Mouse (Mus musculus) CH12.LX (cell line): ENCODE measurements around the gene Spata13. TPM values are rescaled to one million over a fixed set of nuclear protein-coding genes. Genes with fewer than 3 reads are reported as not detected.

Experiments used
- DNase-seq: peaks from one replicate; pipeline ENCODE4 v3.0.0-alpha.2; 2013; ENCODE audit errors: extremely low read depth
- H3K27ac ChIP-seq: 2 replicates; pipeline ENCODE4 v1.5.1; 2012; ENCODE audit warnings: low read depth, mild to moderate bottlenecking, control low read depth, moderate library complexity; ENCODE audit not compliant: insufficient read depth
- H3K27me3 ChIP-seq: replicated peaks from 2 replicates; pipeline ENCODE3; 2012; ENCODE audit warnings: inconsistent platforms
- H3K36me3 ChIP-seq, 2 experiments: replicated peaks in 1 of 2; 2 replicates each; pipeline versions ENCODE3 to v1.6.1; 2012; ENCODE audit warnings: inconsistent platforms in 1 of 2, low read length in 1 of 2, mild to moderate bottlenecking in 1 of 2, mixed read lengths in 1 of 2, moderate library complexity in 1 of 2; ENCODE audit not compliant: control insufficient read depth in 1 of 2, insufficient read depth in 1 of 2
- H3K4me1 ChIP-seq, 2 experiments: 2 replicates each; pipeline ENCODE4 v1.6.1; 2012; ENCODE audit warnings: inconsistent platforms in 1 of 2, moderate library complexity in 1 of 2; ENCODE audit not compliant: insufficient read depth in 2 of 2, control insufficient read depth in 1 of 2
- H3K4me2 ChIP-seq: 2 replicates; pipeline ENCODE4 v1.6.1; 2012; ENCODE audit warnings: low read depth, mild to moderate bottlenecking, control low read depth; ENCODE audit not compliant: poor library complexity, insufficient read depth, severe bottlenecking
- H3K4me3 ChIP-seq, 3 experiments: fragments of 150-350 bp in 1 of 3; sonication (generic) in 1 of 3; replicated peaks in 1 of 3; 2 replicates each; pipeline versions ENCODE3 to v1.5.1; 2011 to 2012; ENCODE audit warnings: low read depth in 2 of 3, low read length in 2 of 3, mild to moderate bottlenecking in 2 of 3, moderate library complexity in 2 of 3, control low read depth in 1 of 3, improper control_type of control experiment in 1 of 3, inconsistent platforms in 1 of 3, mixed read lengths in 1 of 3; ENCODE audit not compliant: poor library complexity in 1 of 3
- H3K79me2 ChIP-seq: replicated peaks from 2 replicates; pipeline ENCODE4 v1.6.1; 2012; ENCODE audit warnings: mild to moderate bottlenecking, moderate library complexity; ENCODE audit not compliant: control insufficient read depth, poor library complexity, insufficient read depth, severe bottlenecking; ENCODE audit errors: extremely low read depth
- H3K9ac ChIP-seq: 2 replicates; pipeline ENCODE4 v1.6.1; 2012; ENCODE audit warnings: low read depth, mild to moderate bottlenecking, control low read depth, moderate library complexity; ENCODE audit not compliant: insufficient read depth
- H3K9me3 ChIP-seq: replicated peaks from 2 replicates; pipeline ENCODE3; 2012; ENCODE audit warnings: low read length, inconsistent platforms, mixed read lengths
- CHD1 ChIP-seq: IDR thresholded peaks from 2 replicates; pipeline ENCODE4 v1.6.1; 2012; ENCODE audit warnings: low read depth, low read length, improper control_type of control experiment, inconsistent platforms
- CTCF ChIP-seq, 2 experiments: IDR thresholded peaks in 1 of 2; conservative IDR thresholded peaks in 1 of 2; 2 replicates each; pipeline ENCODE4 v1.5.1; 2011 to 2012; ENCODE audit warnings: low read depth in 2 of 2, low read length in 2 of 2, improper control_type of control experiment in 1 of 2, inconsistent platforms in 1 of 2, mild to moderate bottlenecking in 1 of 2, moderate library complexity in 1 of 2
- E2F4 ChIP-seq: IDR thresholded peaks from 2 replicates; pipeline ENCODE4 v1.6.1; 2011; ENCODE audit warnings: low read depth, low read length, improper control_type of control experiment; ENCODE audit not compliant: insufficient replicate concordance
- ELF1 ChIP-seq: IDR thresholded peaks from 2 replicates; pipeline ENCODE4 v1.6.1; 2014; ENCODE audit warnings: low read depth, mild to moderate bottlenecking, inconsistent platforms, low read length, improper control_type of control experiment
- EP300 ChIP-seq: IDR thresholded peaks from 2 replicates; pipeline ENCODE4 v1.6.1; 2011; ENCODE audit warnings: low read length, improper control_type of control experiment
- ETS1 ChIP-seq: conservative IDR thresholded peaks from 2 replicates; pipeline ENCODE4 v1.6.1; 2012; ENCODE audit warnings: low read depth, mild to moderate bottlenecking, inconsistent platforms, low read length, improper control_type of control experiment, moderate library complexity
- GABPA ChIP-seq: IDR thresholded peaks from 2 replicates; pipeline ENCODE4 v1.6.1; 2012; ENCODE audit warnings: low read depth, low read length, improper control_type of control experiment, inconsistent platforms; ENCODE audit not compliant: insufficient replicate concordance
- HCFC1 ChIP-seq: IDR thresholded peaks from 2 replicates; pipeline ENCODE4 v1.6.1; 2012; ENCODE audit warnings: low read depth, mild to moderate bottlenecking, inconsistent platforms, low read length, improper control_type of control experiment
- IRF4 ChIP-seq: IDR thresholded peaks from 2 replicates; pipeline ENCODE4 v1.6.1; 2014; ENCODE audit warnings: low read depth, mild to moderate bottlenecking, inconsistent platforms, low read length, improper control_type of control experiment
- JUND ChIP-seq: conservative IDR thresholded peaks from 2 replicates; pipeline ENCODE4 v1.6.1; 2011; ENCODE audit warnings: low read depth, low read length, improper control_type of control experiment
- KAT2A ChIP-seq: IDR thresholded peaks from 2 replicates; pipeline ENCODE4 v1.6.1; 2012; ENCODE audit warnings: low read length, improper control_type of control experiment, inconsistent platforms; ENCODE audit not compliant: insufficient replicate concordance
- MAFK ChIP-seq: IDR thresholded peaks from 2 replicates; pipeline ENCODE4 v1.6.1; 2011; ENCODE audit warnings: low read length, improper control_type of control experiment; ENCODE audit not compliant: insufficient replicate concordance
- MAX ChIP-seq: IDR thresholded peaks from 2 replicates; pipeline ENCODE4 v1.6.1; 2011; ENCODE audit warnings: low read length, improper control_type of control experiment
- MXI1 ChIP-seq: IDR thresholded peaks from 2 replicates; pipeline ENCODE4 v1.6.1; 2011; ENCODE audit warnings: mild to moderate bottlenecking, low read depth, low read length, improper control_type of control experiment
- MYC ChIP-seq: IDR thresholded peaks from 2 replicates; pipeline ENCODE4 v1.6.1; 2011; ENCODE audit warnings: low read depth, mild to moderate bottlenecking, improper control_type of control experiment, low read length
- NRF1 ChIP-seq: IDR thresholded peaks from 2 replicates; pipeline ENCODE4 v1.6.1; 2014; ENCODE audit warnings: low read depth, mild to moderate bottlenecking, inconsistent platforms, low read length, improper control_type of control experiment, moderate library complexity
- PAX5 ChIP-seq: IDR thresholded peaks from 2 replicates; pipeline ENCODE4 v1.6.1; 2012; ENCODE audit warnings: low read length, inconsistent platforms, mixed read lengths
- POLR2AphosphoS2 ChIP-seq: IDR thresholded peaks from 2 replicates; pipeline ENCODE4 v1.6.1; 2011; ENCODE audit warnings: low read depth, low read length, improper control_type of control experiment
- RAD21 ChIP-seq: IDR thresholded peaks from 2 replicates; pipeline ENCODE4 v1.6.1; 2011; ENCODE audit warnings: low read depth, mild to moderate bottlenecking, low read length, improper control_type of control experiment, moderate library complexity
- RCOR1 ChIP-seq: conservative IDR thresholded peaks from 2 replicates; pipeline ENCODE4 v1.6.1; 2012; ENCODE audit warnings: low read depth, mild to moderate bottlenecking, inconsistent platforms, low read length, improper control_type of control experiment
- SIN3A ChIP-seq: IDR thresholded peaks from 2 replicates; pipeline ENCODE4 v1.6.1; 2012; ENCODE audit warnings: low read length, improper control_type of control experiment, inconsistent platforms
- SMC3 ChIP-seq: IDR thresholded peaks from 2 replicates; pipeline ENCODE4 v1.6.1; 2011; ENCODE audit warnings: low read depth, low read length, improper control_type of control experiment
- TCF12 ChIP-seq: IDR thresholded peaks from 2 replicates; pipeline ENCODE4 v1.6.1; 2014; ENCODE audit warnings: low read depth, mild to moderate bottlenecking, inconsistent platforms, low read length, improper control_type of control experiment
- UBTF ChIP-seq: IDR thresholded peaks from 2 replicates; pipeline ENCODE4 v1.6.1; 2012; ENCODE audit warnings: low read depth, mild to moderate bottlenecking, inconsistent platforms, low read length, improper control_type of control experiment, moderate library complexity
- USF1 ChIP-seq: IDR thresholded peaks from 2 replicates; pipeline ENCODE4 v1.6.1; 2014; ENCODE audit warnings: low read depth, mild to moderate bottlenecking, inconsistent platforms, low read length, improper control_type of control experiment
- USF2 ChIP-seq: conservative IDR thresholded peaks from 2 replicates; pipeline ENCODE4 v1.6.1; 2011; ENCODE audit warnings: low read depth, low read length, improper control_type of control experiment
- ZMIZ1 ChIP-seq: IDR thresholded peaks from 2 replicates; pipeline ENCODE4 v1.6.1; 2012; ENCODE audit warnings: low read depth, mild to moderate bottlenecking, inconsistent platforms, low read length, improper control_type of control experiment
- ZNF384 ChIP-seq: IDR thresholded peaks from 2 replicates; pipeline ENCODE4 v1.6.1; 2012; ENCODE audit warnings: low read depth, low read length, improper control_type of control experiment, inconsistent platforms
- dilution Hi-C: fragments of 300-500 bp; cut with MboI; formaldehyde crosslinking; loops from 2 replicates; pipeline ENCODE4 v1.14.3; 2020; ENCODE audit warnings: low sequenced_read_pairs; ENCODE audit not compliant: extremely low pct_unique_long_range_greater_than_20kb, extremely low pct_ligation_motif_present
- in situ Hi-C: fragments of 300-500 bp; cut with MboI; formaldehyde crosslinking; loops from 3 replicates; pipeline ENCODE4 v1.14.3; 2019; ENCODE audit warnings: low sequenced_read_pairs, low pct_ligation_motif_present, low pct_unique_long_range_greater_than_20kb, mixed read lengths
- polyA plus RNA-seq: library from polyadenylated mRNA; unstranded; fragments of >175 nt; gene quantifications from 2 replicates; pipeline ENCODE4 v1.2.1, GENCODE M21; 2012; ENCODE audit warnings: low read depth; ENCODE audit not compliant: insufficient read length
- total RNA-seq, 2 experiments: library from RNA; depleted of rRNA; stranded (reverse); fragments of 300-350 nt in 1 of 2; fragments of >200 nt in 1 of 2; gene quantifications; 2 replicates each; pipeline ENCODE4 v1.2.3; 2012 to 2014

Gene Spata13
- total and polyA plus RNA-seq, 3 experiments, result 11.6 to 15.9 (median 13.6) TPM

DNA sequence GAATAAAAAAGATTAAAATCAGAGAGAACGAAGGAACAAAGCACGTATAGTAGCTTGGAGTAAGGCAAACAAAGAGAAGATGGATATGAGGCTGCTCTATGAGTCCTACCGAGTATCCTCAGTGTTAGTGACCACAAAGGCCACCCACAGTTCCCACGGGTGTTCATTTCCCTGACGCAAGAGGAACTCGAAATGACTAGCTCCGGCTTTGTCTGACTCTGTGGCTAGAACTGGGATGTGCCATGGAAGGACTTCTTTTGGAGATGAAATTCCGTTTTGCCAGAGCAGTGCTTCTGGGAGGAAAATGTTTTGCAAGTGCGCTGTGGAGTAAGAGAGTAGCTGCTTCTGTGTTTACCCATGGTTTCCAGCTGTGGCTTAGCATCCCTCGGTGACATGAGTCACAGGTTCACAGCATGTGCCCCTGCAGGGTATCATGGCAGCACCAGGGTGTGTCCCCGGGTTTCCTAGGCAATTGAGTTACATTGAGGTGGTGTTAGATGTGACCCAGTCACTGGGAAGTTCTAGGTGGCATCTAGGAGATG, 78.6 kb downstream of the Spata13 start:
- no peaks in the 10 kb centered on the region for H3K79me2 ChIP-seq
- H3K27ac ChIP-seq, result no peak overlapping the region
- no peak overlapping the region for H3K9ac ChIP-seq
- H3K36me3 ChIP-seq, result no peaks in the 10 kb centered on the region
- peaks cover 0 to 34% of the 10 kb centered on the region in 2 experiments; a peak in 3 of 4 replicates for H3K4me1 ChIP-seq
- no peak for DNase-seq
- H3K4me2 ChIP-seq, result no peak overlapping the region
- H3K27me3 ChIP-seq, result no peaks in the 10 kb centered on the region
- no peak for TF ChIP-seq MAX
- TF ChIP-seq RAD21, result no peak
- no peak for TF ChIP-seq IRF4
- TF ChIP-seq PAX5, result no peak
- TF ChIP-seq UBTF, result no peak
- no peak for TF ChIP-seq MAFK
- TF ChIP-seq JUND, result no peak
- no peak for TF ChIP-seq KAT2A
- TF ChIP-seq ETS1, result no peak
- no peak for TF ChIP-seq TCF12
- TF ChIP-seq CHD1, result no peak
- no peak for TF ChIP-seq ZNF384
- no peak for TF ChIP-seq CTCF (conservative IDR thresholded peaks at IDR 0.05 in 1 of 2, IDR thresholded peaks at IDR 0.05 in 1 of 2; ENCODE audit: low read depth in 2 of 2, low read length in 2 of 2)
- no peak for TF ChIP-seq MXI1
- TF ChIP-seq USF2, result no peak
- no peak for TF ChIP-seq SIN3A
- TF ChIP-seq NRF1, result no peak
- no peak for TF ChIP-seq RCOR1
- TF ChIP-seq HCFC1, result no peak
- in situ Hi-C loops, result no loop called here
- dilution Hi-C loops, result no loop called here
- H3K4me3 ChIP-seq, result no peak overlapping the region
- no peaks in the 10 kb centered on the region for H3K9me3 ChIP-seq

DNA sequence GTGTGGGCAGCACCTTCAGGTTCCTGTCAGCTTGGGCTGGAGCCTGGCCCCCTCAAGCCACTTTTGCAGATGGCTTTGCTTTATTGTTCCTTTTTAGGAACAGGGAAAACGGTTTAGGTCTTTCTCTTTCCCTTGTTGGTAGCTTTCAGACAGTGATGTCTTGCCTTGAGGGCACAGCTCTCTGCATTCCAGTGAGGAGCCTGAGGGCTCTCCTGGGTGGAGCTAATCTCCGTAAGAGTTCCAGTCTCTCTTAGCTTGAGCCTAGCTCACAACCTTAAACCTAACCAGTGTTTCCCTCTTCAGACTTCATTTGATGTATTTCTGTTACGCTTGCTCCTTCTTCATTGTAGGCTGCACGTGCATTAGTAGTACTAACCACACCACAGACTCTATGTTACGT, 81.9 kb downstream of the Spata13 start:
- no peak overlapping the region for H3K4me2 ChIP-seq
- no peak overlapping the region for H3K4me3 ChIP-seq
- peaks cover 0 to 12% of the 10 kb centered on the region in 2 experiments; a peak in 2 of 4 replicates for H3K4me1 ChIP-seq
- no peaks in the 10 kb centered on the region for H3K79me2 ChIP-seq
- TF ChIP-seq USF1 (no peak), ELF1 (no peak), TCF12 (no peak), IRF4 (no peak), E2F4 (no peak), CHD1 (no peak), POLR2AphosphoS2 (no peak), MXI1 (no peak), RAD21 (no peak), GABPA (no peak), EP300 (no peak), ZMIZ1 (no peak), MYC (no peak), ZNF384 (no peak), SMC3 (no peak)
- no peak overlapping the region for H3K9ac ChIP-seq
- no peaks in the 10 kb centered on the region for H3K27me3 ChIP-seq
- no peaks in the 10 kb centered on the region for H3K36me3 ChIP-seq
- dilution Hi-C loops, result no loop called here
- no peak for DNase-seq
- no peak overlapping the region for H3K27ac ChIP-seq
- no peaks in the 10 kb centered on the region for H3K9me3 ChIP-seq
- in situ Hi-C loops, result no loop called here
